In the genomic region with DNA sequence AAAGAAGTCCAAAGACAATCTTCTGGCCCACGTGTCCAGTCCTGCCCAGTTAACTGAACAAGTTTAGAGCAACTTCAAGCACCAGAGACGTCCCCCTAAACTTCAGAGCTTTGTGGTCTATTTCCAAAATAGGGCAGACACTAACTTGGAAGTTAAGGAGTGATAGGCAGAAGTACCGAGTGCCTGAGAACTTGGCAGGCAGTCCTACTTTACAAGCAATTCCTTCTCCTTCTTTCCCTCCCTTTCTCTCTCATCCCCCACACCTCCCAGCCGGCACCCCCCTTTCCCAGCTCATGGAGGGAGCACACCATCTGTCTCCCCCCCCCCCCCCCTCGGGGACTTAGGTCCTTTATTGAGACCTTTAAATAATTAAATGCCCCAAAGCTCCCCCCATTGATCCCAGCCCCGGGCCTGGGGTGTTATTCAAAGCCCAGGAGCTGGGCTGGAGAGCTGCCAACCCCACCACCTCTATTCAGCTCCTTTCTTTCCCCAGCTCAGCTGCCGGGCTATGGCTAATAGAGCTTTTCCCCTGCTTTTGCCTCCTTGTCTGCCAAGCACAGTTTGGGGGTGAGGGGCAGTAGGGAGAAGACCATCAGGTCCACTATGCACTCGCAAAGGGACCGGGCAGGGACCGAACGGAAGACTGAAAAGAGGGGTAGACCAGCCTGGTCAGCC, we compare ENCODE assay signal across 8 mouse cellular contexts. TPM values are rescaled to one million over a fixed set of nuclear protein-coding genes. Genes with fewer than 3 reads are reported as not detected.
A peak's percentile ranks its signal among the peaks of the same experiment; 100 is the strongest.
DNase-seq lines count a peak whose midpoint lies in the region; ATAC-seq and TF ChIP-seq lines count a peak whose summit lies in the region.

No protein-coding gene starts in this region.

- peaks cover 8% of the 10 kb centered on the region for H3K4me1 ChIP-seq in cortical plate, adult 2 months (ENCODE audit: control insufficient read depth, insufficient read depth, low read length)
- peaks cover 56 to 74% of the 10 kb centered on the region in 2 experiments for H3K4me1 ChIP-seq in liver, embryonic 14.5 days (replicated peaks; ENCODE audit: control insufficient read depth in 2 of 2, insufficient read depth in 2 of 2, low read length in 1 of 2)

- no peak for ATAC-seq in liver, embryonic 14.5 days (ENCODE audit: insufficient read depth)

- WGBS in liver, embryonic 14.5 days (ENCODE audit: insufficient replicate concordance) = 24% methylated on average over 11 of the region's 11 CpGs

- no peaks in the 10 kb centered on the region for H3K9me3 ChIP-seq in liver, embryonic 14.5 days (ENCODE audit: control insufficient read depth, low read length)

- no peak for TF ChIP-seq EP300 in liver, embryonic 14.5 days (IDR thresholded peaks at IDR 0.05; ENCODE audit: low read depth)

- H3K4me2 ChIP-seq in liver, embryonic 14.5 days (ENCODE audit: low read depth) = peak overlapping the region; percentile 45

- H3K4me3 ChIP-seq in left cerebral cortex, adult 2 months = 0 out of 2 replicates have a peak overlapping the region, but pooled peaks have one; percentile 1
- H3K4me3 ChIP-seq in cortical plate, adult 2 months (ENCODE audit: insufficient read depth, low read length) = no peak overlapping the region
- H3K4me3 ChIP-seq in liver, embryonic 14.5 days (ENCODE audit: insufficient read depth in 1 of 2, low read depth in 2 of 2, low read length in 2 of 2) = peak overlapping the region in 1 of 2 experiments; percentile 20; a peak in 1 of 4 replicates

- intact Hi-C loops in left cerebral cortex, adult 2 months (cut with DNase I) = loop anchor here (1.0 kb wide), 2 partner anchors 16 to 34 kb away; no protein-coding TSS in a partner anchor

- H3K9ac ChIP-seq in liver, embryonic 14.5 days (replicated peaks) = no peak overlapping the region; the same call in 1 of the 2 replicates

- no peak for TF ChIP-seq POLR2A in cortical plate, adult 2 months (IDR thresholded peaks at IDR 0.05; ENCODE audit: extremely low read depth, insufficient read depth, low read length)

- H3K36me3 ChIP-seq in liver, embryonic 14.5 days (replicated peaks; ENCODE audit: control insufficient read depth, insufficient read depth, low read depth) = no peaks in the 10 kb centered on the region

- no peak for TF ChIP-seq CTCF in left cerebral cortex, adult 2 months (IDR thresholded peaks at IDR 0.05)
- no peak for TF ChIP-seq CTCF in cortical plate, adult 2 months (IDR thresholded peaks at IDR 0.05; ENCODE audit: extremely low read depth, insufficient read depth, low read length)
- no peak for TF ChIP-seq CTCF in liver, embryonic 14.5 days (IDR thresholded peaks at IDR 0.05; ENCODE audit: low read depth)

- H3K27ac ChIP-seq in left cerebral cortex, adult 2 months = peak overlapping the region; percentile 79
- peak overlapping the region; percentile 63; the same call in 1 of the 2 replicates for H3K27ac ChIP-seq in cortical plate, adult 2 months (ENCODE audit: insufficient read depth, low read length)
- H3K27ac ChIP-seq in liver, embryonic 14.5 days = no peak overlapping the region

- H3K27me3 ChIP-seq in liver, embryonic 14.5 days (ENCODE audit: control insufficient read depth, insufficient read depth, low read length) = peaks cover 40% of the 10 kb centered on the region

- DNase-seq in left cerebral cortex, adult 2 months (ENCODE audit: extremely low spot score in 1 of 2, low spot score in 2 of 2) = peak in 1 of 2 experiments; percentile 49
- no peak for DNase-seq in left cerebral cortex, adult 9 months (ENCODE audit: low spot score in 2 of 2)
- DNase-seq in forelimb bud, embryonic 11.5 days (ENCODE audit: low read depth, low spot score) = peak; percentile 24
- no peak for DNase-seq in liver, embryonic 14.5 days (ENCODE audit: low read depth in 3 of 3, low spot score in 3 of 3)
- DNase-seq in testis, postnatal 10 days (ENCODE audit: low spot score) = peak; percentile 74
- DNase-seq in thymus, adult 18-20 months = no peak
- no peak for DNase-seq in cerebellum, adult 18-20 months

RNA-seq across cellular contexts. Expression of gene Btg2, which starts 16.4 kb away (rescaled TPM):
- 10 to 100 TPM; 26.2 to 28.3 TPM for total RNA-seq in left cerebral cortex, adult 2 months (2021)
- 16.0 and 19.8 TPM in 2 replicates for polyA plus RNA-seq in cortical plate, adult 2 months (2012; rRNA removed)
- polyA plus RNA-seq in liver, embryonic 14.5 days (2012; rRNA removed) = 40.1 and 45.3 TPM in 2 replicates
- polyA plus RNA-seq in liver, embryonic 14.5 days (2014; fragmentation: Nextera tagmentation; extraction: Ambion mirVana) = 78.2 and 85.2 TPM in 2 replicates

RNA-seq across cellular contexts. Expression of gene Fmod, which starts 25.5 kb away (rescaled TPM):
- 10 to 100 TPM; 15.8 to 23.8 TPM for total RNA-seq in left cerebral cortex, adult 2 months (2021)
- 11.4 and 13.7 TPM in 2 replicates for polyA plus RNA-seq in cortical plate, adult 2 months (2012; rRNA removed)
- 1.1 TPM in 2 replicates for polyA plus RNA-seq in liver, embryonic 14.5 days (2012; rRNA removed)
- polyA plus RNA-seq in liver, embryonic 14.5 days (2014; fragmentation: Nextera tagmentation; extraction: Ambion mirVana) = 1.1 and 1.6 TPM in 2 replicates

RNA-seq across cellular contexts. Expression of gene Chit1, which starts 48.5 kb away (rescaled TPM):
- total RNA-seq in left cerebral cortex, adult 2 months (2021) = not detected
- 0.13 and 0.19 TPM in 2 replicates for polyA plus RNA-seq in cortical plate, adult 2 months (2012; rRNA removed)
- polyA plus RNA-seq in liver, embryonic 14.5 days (2012; rRNA removed) = 0.08 and 0.09 TPM in 2 replicates
- polyA plus RNA-seq in liver, embryonic 14.5 days (2014; fragmentation: Nextera tagmentation; extraction: Ambion mirVana) = not detected in 2 replicates

Comparison
In these comparisons a context has a peak if more than half of its experiments do, and no peak if none do; other contexts are left out.
1. DNase-seq: peak in forelimb bud, embryonic 11.5 days (single experiment) and testis, postnatal 10 days (single experiment); none in left cerebral cortex, adult 9 months (0 of 2), liver, embryonic 14.5 days (0 of 3), thymus, adult 18-20 months (0 of 2) and cerebellum, adult 18-20 months (0 of 2).